Mouse (Mus musculus) heart, embryonic 15.5 days (tissue): ENCODE data around the gene Igf2bp3. TPM values are rescaled to one million over a fixed set of nuclear protein-coding genes. Genes with fewer than 3 reads are reported as not detected.

Source experiments
- ATAC-seq: fragments of 200-750 bp; cut with Nextera tagmentation; replicated peaks from 2 replicates; pipeline ENCODE4 v1.8.0; 2017; ENCODE audit warnings: low read depth, moderate TSS enrichment; ENCODE audit not compliant: insufficient number of reproducible peaks, insufficient read depth, low FRiP score
- H3K27ac ChIP-seq: fragments of 300-500 bp; sonication (generic); 2 replicates; pipeline ENCODE4 v1.5.1; 2015; ENCODE audit warnings: mild to moderate bottlenecking, inconsistent platforms
- H3K27me3 ChIP-seq: fragments of 300-500 bp; sonication (generic); 2 replicates; pipeline ENCODE4 v1.6.1; 2015; ENCODE audit warnings: inconsistent platforms
- H3K36me3 ChIP-seq: fragments of 300-500 bp; sonication (generic); 2 replicates; pipeline ENCODE4 v1.6.1; 2015; ENCODE audit warnings: mild to moderate bottlenecking, inconsistent platforms
- H3K4me1 ChIP-seq: fragments of 300-500 bp; sonication (generic); replicated peaks from 2 replicates; pipeline ENCODE4 v1.6.1; 2015; ENCODE audit warnings: inconsistent platforms
- H3K4me2 ChIP-seq: fragments of 300-500 bp; sonication (generic); 2 replicates; pipeline ENCODE4 v1.6.1; 2015; ENCODE audit warnings: inconsistent platforms, mild to moderate bottlenecking, moderate library complexity
- H3K4me3 ChIP-seq: fragments of 300-500 bp; sonication (generic); 2 replicates; pipeline ENCODE4 v1.5.1; 2015; ENCODE audit warnings: mild to moderate bottlenecking, inconsistent platforms
- H3K9ac ChIP-seq: fragments of 300-500 bp; sonication (generic); 2 replicates; pipeline ENCODE4 v1.6.1; 2015; ENCODE audit warnings: mild to moderate bottlenecking, inconsistent platforms
- H3K9me3 ChIP-seq: fragments of 300-500 bp; sonication (generic); replicated peaks from 2 replicates; pipeline ENCODE4 v1.6.1; 2016; ENCODE audit warnings: inconsistent platforms
- WGBS: fragments of 180-500 bp; shearing (Covaris S2); methylation state at CpG from one replicate; pipeline ENCODE4 v1.1.7; 2015; ENCODE audit warnings: mixed read lengths; 5-methylcytosine and 5-hydroxymethylcytosine counted together
- polyA plus RNA-seq: library from polyadenylated mRNA; unstranded; fragments of >200 nt; fragmentation: Nextera tagmentation; extraction: Ambion mirVana; gene quantifications from 2 replicates; pipeline ENCODE4 v1.2.1, GENCODE M21; 2015

The Igf2bp3 gene
- polyA plus RNA-seq, 1 experiment from 2014 or later = 33.0 TPM

DNA sequence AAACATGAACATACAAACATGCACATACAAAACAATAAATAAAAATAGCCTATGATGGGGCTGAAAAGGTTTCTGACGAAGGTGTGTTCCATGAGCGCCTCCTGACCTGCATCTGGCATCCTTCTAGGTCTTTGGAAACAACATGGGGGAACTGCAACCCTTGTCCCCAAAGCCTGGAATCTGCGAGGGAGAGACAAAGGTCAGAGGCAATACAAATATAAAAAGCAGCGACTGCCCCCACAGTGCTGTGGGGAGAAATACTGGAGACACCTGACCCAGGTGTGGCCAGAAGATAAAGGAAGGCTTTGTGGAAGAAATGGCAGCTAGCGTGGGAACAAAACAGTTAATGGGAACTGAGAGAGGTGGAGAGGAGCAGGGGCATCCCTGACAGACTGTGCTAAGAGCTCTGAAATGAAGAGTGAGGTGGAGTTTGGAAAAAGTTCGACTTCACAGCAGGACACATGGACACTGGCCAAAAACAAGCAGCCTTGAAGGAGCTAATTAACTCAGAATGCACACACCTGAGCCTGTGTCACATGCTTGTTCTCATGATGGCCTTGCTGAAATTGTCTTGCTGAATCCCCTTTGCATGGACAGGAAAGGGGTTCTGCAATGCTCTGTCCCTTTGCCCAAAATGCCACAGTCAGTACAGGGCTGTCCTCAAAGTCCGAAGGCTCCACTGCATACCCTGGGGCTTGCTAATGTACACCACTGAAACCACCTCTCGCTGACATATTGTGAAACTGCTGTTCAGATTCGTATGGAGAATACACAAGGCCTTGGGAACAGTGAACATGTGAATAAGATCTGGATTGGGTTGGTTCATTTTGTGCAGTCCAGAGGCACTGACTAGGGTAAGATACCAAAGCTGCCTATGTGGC, 64.2 kb downstream of the Igf2bp3 start:
- H3K27ac ChIP-seq = no peak overlapping the region
- H3K27me3 ChIP-seq = no peaks in the 10 kb centered on the region
- H3K4me3 ChIP-seq = no peak overlapping the region
- no peak for ATAC-seq
- no peak overlapping the region for H3K9ac ChIP-seq
- no peaks in the 10 kb centered on the region for H3K36me3 ChIP-seq
- H3K4me2 ChIP-seq = no peak overlapping the region
- no peaks in the 10 kb centered on the region for H3K9me3 ChIP-seq
- peaks cover 37% of the 10 kb centered on the region for H3K4me1 ChIP-seq
- WGBS = 76% methylated on average over 9 of the region's 9 CpGs

- H3K9me3 ChIP-seq = no peaks in the 10 kb centered on the region
- H3K27me3 ChIP-seq = no peaks in the 10 kb centered on the region
- no peaks in the 10 kb centered on the region for H3K36me3 ChIP-seq
- H3K9ac ChIP-seq = no peak overlapping the region
- no peak overlapping the region for H3K4me3 ChIP-seq
- H3K27ac ChIP-seq = peak overlapping the region; percentile 58
- H3K4me1 ChIP-seq = peaks cover 44% of the 10 kb centered on the region
- no peak overlapping the region for H3K4me2 ChIP-seq
- 66% methylated on average over 5 of the region's 5 CpGs for WGBS
- ATAC-seq = no peak
Measured at GRCm38 (mm10) chr6:49149202-49149930, 65.4 kb downstream of the Igf2bp3 start.

DNA sequence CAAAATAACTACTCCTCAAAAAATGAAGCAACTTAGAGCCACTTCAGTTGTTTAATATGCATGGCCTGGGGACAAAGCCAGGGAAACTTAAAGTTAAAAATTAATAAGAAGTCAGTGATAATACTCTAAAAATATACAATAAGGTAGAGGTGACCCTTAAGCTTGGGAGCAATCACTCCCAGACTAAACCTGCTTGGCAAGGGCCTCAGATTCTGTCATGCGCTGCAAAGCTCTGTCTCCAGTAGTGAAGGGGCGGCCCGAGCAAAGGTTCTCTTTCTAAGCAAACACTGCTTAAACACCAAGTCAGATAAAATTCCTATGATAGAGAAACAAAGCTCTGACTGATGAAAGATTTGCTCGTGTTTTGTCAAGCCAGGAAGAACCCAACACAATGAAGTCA, 66.0 kb downstream of the Igf2bp3 start:
- Histone ChIP-seq H3K4me1 (peaks cover 44% of the 10 kb centered on the region), H3K27ac (peak overlapping the region; percentile 58), H3K27me3 (no peaks in the 10 kb centered on the region), H3K4me3 (no peak overlapping the region), H3K4me2 (no peak overlapping the region), H3K36me3 (no peaks in the 10 kb centered on the region), H3K9ac (no peak overlapping the region), H3K9me3 (no peaks in the 10 kb centered on the region)
- 27% methylated on average over 4 of the region's 4 CpGs for WGBS
- no peak for ATAC-seq

DNA sequence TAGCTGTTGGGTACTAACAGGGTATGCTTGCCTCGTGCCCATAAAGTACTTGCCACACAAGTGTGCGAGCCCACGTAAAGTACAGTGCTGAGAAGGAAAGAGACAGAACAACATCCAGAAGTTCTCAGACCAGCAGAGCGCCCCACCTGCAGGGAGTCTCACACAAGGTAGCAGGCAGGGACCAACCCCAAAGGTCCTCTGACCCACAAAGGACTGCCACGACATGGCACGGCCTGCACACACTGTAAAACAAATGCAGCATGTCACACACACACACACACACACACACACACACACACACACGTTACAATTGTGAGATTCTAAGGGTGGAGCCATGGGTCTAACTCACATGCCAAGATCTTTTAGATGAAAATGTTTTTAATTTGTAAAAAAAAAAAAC, 66.4 kb downstream of the Igf2bp3 start:
- Histone ChIP-seq H3K27me3 (no peaks in the 10 kb centered on the region), H3K4me1 (peaks cover 44% of the 10 kb centered on the region), H3K9ac (no peak overlapping the region), H3K27ac (peak overlapping the region; percentile 58), H3K9me3 (no peaks in the 10 kb centered on the region), H3K4me2 (no peak overlapping the region), H3K4me3 (no peak overlapping the region), H3K36me3 (no peaks in the 10 kb centered on the region)
- no peak for ATAC-seq
- WGBS = 68% methylated on average over 7 of the region's 7 CpGs

DNA sequence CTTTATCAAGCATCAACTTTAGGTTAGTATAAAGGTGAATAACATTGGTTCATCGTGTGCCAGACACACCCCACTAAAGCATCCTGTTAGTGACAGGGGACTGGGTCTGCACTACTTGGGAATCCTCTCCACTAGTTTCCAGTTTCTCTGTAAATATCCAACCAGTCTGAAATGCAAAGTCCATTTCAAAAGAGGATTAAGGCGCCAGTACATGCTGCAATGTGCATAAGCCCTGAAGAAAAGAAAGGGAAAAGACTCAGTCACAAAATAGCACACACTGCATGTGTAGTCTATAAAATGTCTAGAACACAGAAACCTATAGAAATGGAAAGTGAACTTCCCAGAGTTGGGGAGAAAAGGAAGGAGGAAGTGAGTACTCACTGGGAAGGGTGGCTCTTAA, 68.3 kb downstream of the Igf2bp3 start:
- no peaks in the 10 kb centered on the region for H3K36me3 ChIP-seq
- no peaks in the 10 kb centered on the region for H3K9me3 ChIP-seq
- no peaks in the 10 kb centered on the region for H3K27me3 ChIP-seq
- 84% methylated on average over 2 of the region's 2 CpGs for WGBS
- peaks cover 40% of the 10 kb centered on the region for H3K4me1 ChIP-seq
- H3K9ac ChIP-seq = no peak overlapping the region
- H3K4me3 ChIP-seq = no peak overlapping the region
- H3K27ac ChIP-seq = no peak overlapping the region
- ATAC-seq = no peak
- H3K4me2 ChIP-seq = no peak overlapping the region

GRCm38 (mm10) chr6:49142428-49142827, 72.3 kb downstream of the Igf2bp3 start:
- 86% methylated on average over 9 of the region's 9 CpGs for WGBS
- no peak overlapping the region for H3K4me3 ChIP-seq
- no peak overlapping the region for H3K9ac ChIP-seq
- H3K27ac ChIP-seq = no peak overlapping the region
- no peaks in the 10 kb centered on the region for H3K36me3 ChIP-seq
- peaks cover 29% of the 10 kb centered on the region for H3K4me1 ChIP-seq
- H3K27me3 ChIP-seq = no peaks in the 10 kb centered on the region
- no peak for ATAC-seq
- H3K9me3 ChIP-seq = no peaks in the 10 kb centered on the region
- no peak overlapping the region for H3K4me2 ChIP-seq

- ATAC-seq = no peak
- Histone ChIP-seq H3K4me3 (no peak overlapping the region), H3K9me3 (no peaks in the 10 kb centered on the region), H3K27ac (no peak overlapping the region), H3K9ac (no peak overlapping the region), H3K4me2 (no peak overlapping the region), H3K27me3 (no peaks in the 10 kb centered on the region), H3K4me1 (peaks cover 27% of the 10 kb centered on the region), H3K36me3 (no peaks in the 10 kb centered on the region)
- 58% methylated on average over 5 of the region's 5 CpGs for WGBS
Measured at GRCm38 (mm10) chr6:49141125-49141524, 73.6 kb downstream of the Igf2bp3 start.

DNA sequence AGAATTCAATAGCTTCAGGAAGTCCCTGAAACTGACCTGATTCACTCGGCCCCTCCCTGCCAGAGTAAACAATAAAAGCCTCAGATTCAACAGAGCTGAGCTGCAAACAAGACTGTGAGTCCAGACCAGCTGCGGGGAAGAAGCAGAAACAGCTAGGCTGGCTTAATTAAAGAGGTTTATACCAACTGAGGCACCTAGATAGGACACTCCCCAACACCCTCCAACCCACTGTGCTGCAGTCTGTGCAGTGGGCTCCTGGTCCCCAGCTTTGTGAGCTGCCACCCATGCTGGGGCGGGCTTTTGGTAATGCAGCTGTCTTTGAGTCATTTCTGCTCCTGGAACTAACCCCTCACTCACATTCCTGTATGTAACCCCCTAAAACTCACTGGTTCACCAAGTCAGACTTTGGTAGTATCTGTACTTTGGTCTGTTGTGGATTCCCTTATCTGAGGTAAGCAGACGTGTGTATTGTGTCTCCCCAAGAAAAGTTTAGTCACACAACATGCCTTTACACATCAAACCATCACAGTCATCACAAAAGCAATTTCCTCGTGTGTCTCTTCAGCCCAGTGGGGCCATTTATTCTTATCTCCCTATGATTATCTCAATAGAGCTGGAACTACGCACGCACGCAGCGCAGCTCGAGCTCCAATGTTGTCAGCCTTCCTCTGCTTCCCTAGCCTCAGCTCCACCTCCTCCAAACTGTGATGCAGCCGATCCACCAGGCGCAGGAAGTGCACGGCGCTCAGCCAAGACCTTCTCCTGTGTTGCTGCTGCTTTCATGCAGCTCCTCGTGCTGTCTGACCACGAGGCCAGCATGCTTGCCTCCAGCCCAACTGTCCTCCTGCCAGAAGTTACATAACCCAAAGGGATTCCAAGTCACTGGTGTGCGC, 76.4 kb downstream of the Igf2bp3 start:
- ATAC-seq = no peak
- Histone ChIP-seq H3K9me3 (no peaks in the 10 kb centered on the region), H3K27ac (no peak overlapping the region), H3K4me3 (no peak overlapping the region), H3K9ac (no peak overlapping the region), H3K4me2 (no peak overlapping the region), H3K4me1 (peaks cover 25% of the 10 kb centered on the region), H3K36me3 (no peaks in the 10 kb centered on the region), H3K27me3 (no peaks in the 10 kb centered on the region)
- WGBS = 62% methylated on average over 17 of the region's 17 CpGs

GRCm38 (mm10) chr6:49136739-49137138, 78.0 kb downstream of the Igf2bp3 start:
- H3K9me3 ChIP-seq = no peaks in the 10 kb centered on the region
- no peaks in the 10 kb centered on the region for H3K36me3 ChIP-seq
- H3K4me1 ChIP-seq = peaks cover 25% of the 10 kb centered on the region
- H3K4me2 ChIP-seq = no peak overlapping the region
- WGBS = 70% methylated on average over 5 of the region's 5 CpGs
- H3K4me3 ChIP-seq = no peak overlapping the region
- H3K9ac ChIP-seq = no peak overlapping the region
- H3K27ac ChIP-seq = no peak overlapping the region
- H3K27me3 ChIP-seq = no peaks in the 10 kb centered on the region
- no peak for ATAC-seq

- Histone ChIP-seq H3K27ac (no peak overlapping the region), H3K4me2 (no peak overlapping the region), H3K36me3 (no peaks in the 10 kb centered on the region), H3K4me3 (no peak overlapping the region), H3K9ac (no peak overlapping the region), H3K4me1 (peaks cover 7% of the 10 kb centered on the region; the same call in 1 of the 2 replicates), H3K9me3 (no peaks in the 10 kb centered on the region), H3K27me3 (no peaks in the 10 kb centered on the region)
- no peak for ATAC-seq
- WGBS = 64% methylated on average over 6 of the region's 6 CpGs
Measured at GRCm38 (mm10) chr6:49132352-49133090, 82.2 kb downstream of the Igf2bp3 start.
